Mouse (Mus musculus): ENCODE data around the gene Eno1. TPM values are rescaled to one million over a fixed set of nuclear protein-coding genes. Genes with fewer than 3 reads are reported as not detected.
"Not testable (repeated sequence)": the region's sequence is repeated elsewhere in the genome, so short reads cannot be mapped to it uniquely, and the experiment has no call there.

The Eno1 gene
- total RNA-seq, 4 experiments from 2014 or later: 419 to 457 (median 441) TPM

- no peak for DNase-seq (ENCODE audit: low spot score in 2 of 2)
These were observed 43.9 kb downstream of the Eno1 start for GRCm38 (mm10) chr4:150280459-150280858.

- DNase-seq (ENCODE audit: low spot score in 2 of 2): peak; percentile 93 to 98
These were observed 44.7 kb downstream of the Eno1 start, which contains the start of gene Rere for GRCm38 (mm10) chr4:150281018-150281761. Rere (plus strand) TSS chr4:150281646.

- no peak for DNase-seq (ENCODE audit: low spot score in 2 of 2)
These were observed 45.5 kb downstream of the Eno1 start for GRCm38 (mm10) chr4:150281891-150282630.

- DNase-seq (ENCODE audit: low spot score in 2 of 2): no peak
These were observed 46.3 kb downstream of the Eno1 start for GRCm38 (mm10) chr4:150282631-150283334.

- DNase-seq (ENCODE audit: low spot score in 2 of 2): no peak
These were observed 46.8 kb downstream of the Eno1 start for GRCm38 (mm10) chr4:150283335-150283638.

- DNase-seq (ENCODE audit: low spot score in 2 of 2): no peak
These were observed 47.5 kb downstream of the Eno1 start for GRCm38 (mm10) chr4:150283993-150284392.

GRCm38 (mm10) chr4:150286980-150287379 lies 50.5 kb downstream of the Eno1 start:
- no peak for DNase-seq (ENCODE audit: low spot score in 2 of 2)

- DNase-seq (ENCODE audit: low spot score in 2 of 2): not testable (repeated sequence)
These were observed 50.9 kb downstream of the Eno1 start for GRCm38 (mm10) chr4:150287463-150287862.

GRCm38 (mm10) chr4:150291900-150292299 lies 55.4 kb downstream of the Eno1 start:
- no peak for DNase-seq (ENCODE audit: low spot score in 2 of 2)

GRCm38 (mm10) chr4:150294870-150295269 lies 58.3 kb downstream of the Eno1 start:
- DNase-seq (ENCODE audit: low spot score in 2 of 2): no peak

GRCm38 (mm10) chr4:150295966-150296365 lies 59.4 kb downstream of the Eno1 start:
- DNase-seq (ENCODE audit: low spot score in 2 of 2): no peak

Other genes starting within 250 kb of the Eno1 start
- 10 to 100 TPM; 11.9 to 14.4 (median 14.1) TPM for gene H6pd, start 227.7 kb upstream of the Eno1 start, total RNA-seq (2022)
- 1 to 10 TPM; 1.3 to 4.5 (median 2.3) TPM for gene Gpr157, start 149.4 kb upstream of the Eno1 start, total RNA-seq (2022)
- 10 to 100 TPM in 2 of 4 experiments, 1 to 10 TPM in 2; 7.5 to 18.1 (median 9.6) TPM for gene Slc2a5, start 117.4 kb upstream of the Eno1 start, total RNA-seq (2022)
- not detected for gene Slc2a7, start 87.7 kb upstream of the Eno1 start, total RNA-seq (2022)
- gene Car6, start 35.4 kb upstream of the Eno1 start, total RNA-seq (2022): under 1 TPM in 2 of 4 experiments, not detected in 2; 0.20 to 0.53 TPM
- 100 to 1,000 TPM; 105 to 123 (median 113) TPM for gene Rere, start 44.9 kb downstream of the Eno1 start, total RNA-seq (2022)